Mouse (Mus musculus): ENCODE results near the gene Ankrd12. TPM values are rescaled to one million over a fixed set of nuclear protein-coding genes. Genes with fewer than 3 reads are reported as not detected.

Ankrd12 gene
- polyA plus RNA-seq, 1 experiment from 2014 or later = 29.0 TPM

- no peaks in the 10 kb centered on the region for H3K27me3 ChIP-seq (replicated peaks)
- H3K9ac ChIP-seq = no peak overlapping the region
- H3K4me2 ChIP-seq = no peak overlapping the region
- H3K4me1 ChIP-seq = no peaks in the 10 kb centered on the region
- no peak overlapping the region for H3K4me3 ChIP-seq (replicated peaks)
- 58% methylated on average over 5 of the region's 5 CpGs for WGBS
- H3K27ac ChIP-seq = no peak overlapping the region
- no peak for ATAC-seq (ENCODE audit: insufficient read depth, low FRiP score, low read depth)
- H3K9me3 ChIP-seq = no peaks in the 10 kb centered on the region
- peaks cover 12% of the 10 kb centered on the region for H3K36me3 ChIP-seq
Measured at GRCm38 (mm10) chr17:65924218-65924617, 152.7 kb downstream of the Ankrd12 start.

GRCm38 (mm10) chr17:65921975-65922374 lies 154.9 kb downstream of the Ankrd12 start:
- WGBS = 82% methylated on average over 6 of the region's 6 CpGs
- H3K4me2 ChIP-seq = no peak overlapping the region
- peaks cover 12% of the 10 kb centered on the region for H3K36me3 ChIP-seq
- H3K27ac ChIP-seq = no peak overlapping the region
- no peak overlapping the region for H3K4me3 ChIP-seq (replicated peaks)
- H3K4me1 ChIP-seq = no peaks in the 10 kb centered on the region
- no peaks in the 10 kb centered on the region for H3K27me3 ChIP-seq (replicated peaks)
- ATAC-seq (ENCODE audit: insufficient read depth, low FRiP score, low read depth) = no peak
- H3K9me3 ChIP-seq = no peaks in the 10 kb centered on the region
- no peak overlapping the region for H3K9ac ChIP-seq

- Histone ChIP-seq H3K27ac (peak overlapping the region; percentile 44; the same call in 1 of the 2 replicates), H3K9ac (no peak overlapping the region), H3K4me3 (replicated peaks) (no peak overlapping the region), H3K36me3 (no peaks in the 10 kb centered on the region), H3K27me3 (replicated peaks) (no peaks in the 10 kb centered on the region), H3K9me3 (no peaks in the 10 kb centered on the region), H3K4me1 (peaks cover 8% of the 10 kb centered on the region; the same call in 1 of the 2 replicates), H3K4me2 (no peak overlapping the region)
- 60% methylated on average over 3 of the region's 3 CpGs for WGBS
- peak; percentile 27; the same call in 1 of the 2 replicates for ATAC-seq (ENCODE audit: insufficient read depth, low FRiP score, low read depth)
Measured at GRCm38 (mm10) chr17:65919235-65919634, 157.7 kb downstream of the Ankrd12 start.

GRCm38 (mm10) chr17:65916135-65916668 lies 160.7 kb downstream of the Ankrd12 start:
- ATAC-seq (ENCODE audit: insufficient read depth, low FRiP score, low read depth) = peak; percentile 89

More at GRCm38 (mm10) chr17:65916135-65916668, 160.7 kb downstream of the Ankrd12 start:
- 23% methylated on average over 8 of the region's 8 CpGs for WGBS
- Histone ChIP-seq H3K4me3 (replicated peaks) (no peak overlapping the region), H3K9me3 (no peaks in the 10 kb centered on the region), H3K27me3 (replicated peaks) (no peaks in the 10 kb centered on the region), H3K9ac (no peak overlapping the region), H3K4me2 (peak overlapping the region; percentile 29; the same call in 1 of the 2 replicates), H3K36me3 (no peaks in the 10 kb centered on the region), H3K27ac (peak overlapping the region; percentile 98), H3K4me1 (peaks cover 16% of the 10 kb centered on the region; the same call in 1 of the 2 replicates)

Other genes with a start within 250 kb of the Ankrd12 start
- gene Ralbp1, start 191.3 kb downstream of the Ankrd12 start, polyA plus RNA-seq (2015; fragmentation: Nextera tagmentation; extraction: Ambion mirVana) = 80.9 and 95.3 TPM in 2 replicates
- gene Twsg1, start 125.9 kb downstream of the Ankrd12 start, polyA plus RNA-seq (2015; fragmentation: Nextera tagmentation; extraction: Ambion mirVana) = 118 and 119 TPM in 2 replicates
- gene Ndufv2, start 24.5 kb upstream of the Ankrd12 start, polyA plus RNA-seq (2015; fragmentation: Nextera tagmentation; extraction: Ambion mirVana) = 349 and 368 TPM in 2 replicates
- 33.3 and 37.8 TPM in 2 replicates for gene Washc1, start 34.5 kb upstream of the Ankrd12 start, polyA plus RNA-seq (2015; fragmentation: Nextera tagmentation; extraction: Ambion mirVana)
- gene Ddx11, start 46.4 kb upstream of the Ankrd12 start, polyA plus RNA-seq (2015; fragmentation: Nextera tagmentation; extraction: Ambion mirVana) = 17.3 and 21.9 TPM in 2 replicates